20 mouse cellular contexts compared by ENCODE assay signal in genomic region chr16:76566220-76566619, GRCm38 (mm10).
A peak's percentile ranks its signal among the peaks of the same experiment; 100 is the strongest.
DNase-seq lines count a peak whose midpoint lies in the region; ATAC-seq and TF ChIP-seq lines count a peak whose summit lies in the region.
"Had no signal": no experiment of that assay in that cellular context is flagged by ENCODE, and none has a peak within 500 bp of the region (broad histone marks: within the 10 kb centered on the region; RNA-seq: fewer than 3 reads in every experiment).

No protein-coding gene starts in this region.

- ATAC-seq in heart, embryonic 13.5 days (ENCODE audit: extremely low read depth, insufficient number of reproducible peaks, low FRiP score, low TSS enrichment), result no peak
- no peak for ATAC-seq in midbrain, embryonic 16.5 days
- no peak for ATAC-seq in kidney, postnatal 0 days (replicated peaks; ENCODE audit: low FRiP score, low read depth)
- ATAC-seq: hindbrain, embryonic 16.5 days had no signal

- H3K9ac ChIP-seq in heart, embryonic 13.5 days, result no peak overlapping the region
- no peak overlapping the region for H3K9ac ChIP-seq in midbrain, embryonic 16.5 days (ENCODE audit: low read depth, low read length)
- H3K9ac ChIP-seq in kidney, postnatal 0 days (ENCODE audit: low read depth, low read length), result no peak overlapping the region
- H3K9ac ChIP-seq: forebrain, embryonic 12.5 days; limb, embryonic 13.5 days; midbrain, embryonic 12.5 days had no signal

- no peak overlapping the region for H3K27ac ChIP-seq in heart, embryonic 13.5 days (replicated peaks)
- H3K27ac ChIP-seq in heart, embryonic 10.5 days, result no peak overlapping the region
- H3K27ac ChIP-seq in midbrain, embryonic 10.5 days (replicated peaks), result no peak overlapping the region
- H3K27ac ChIP-seq in midbrain, embryonic 16.5 days (ENCODE audit: low read length), result no peak overlapping the region
- no peak overlapping the region for H3K27ac ChIP-seq in kidney, postnatal 0 days
- H3K27ac ChIP-seq: forebrain, embryonic 12.5 days; limb, embryonic 13.5 days; midbrain, embryonic 12.5 days had no signal

- no peak for TF ChIP-seq CTCF in kidney, postnatal 0 days (IDR thresholded peaks at IDR 0.05; ENCODE audit: low read depth)

- H3K9me3 ChIP-seq in heart, embryonic 13.5 days, result no peaks in the 10 kb centered on the region
- no peaks in the 10 kb centered on the region for H3K9me3 ChIP-seq in heart, embryonic 10.5 days
- no peaks in the 10 kb centered on the region for H3K9me3 ChIP-seq in midbrain, embryonic 10.5 days (replicated peaks)
- H3K9me3 ChIP-seq in midbrain, embryonic 16.5 days (replicated peaks; ENCODE audit: control insufficient read depth, low read length, poor library complexity, severe bottlenecking), result no peaks in the 10 kb centered on the region
- H3K9me3 ChIP-seq in kidney, postnatal 0 days (replicated peaks; ENCODE audit: low read length), result no peaks in the 10 kb centered on the region
- H3K9me3 ChIP-seq: forebrain, embryonic 12.5 days; limb, embryonic 13.5 days; midbrain, embryonic 12.5 days had no signal

- no peaks in the 10 kb centered on the region for H3K27me3 ChIP-seq in heart, embryonic 13.5 days (replicated peaks)
- H3K27me3 ChIP-seq in heart, embryonic 10.5 days (ENCODE audit: insufficient read depth, poor library complexity, severe bottlenecking), result no peaks in the 10 kb centered on the region
- no peaks in the 10 kb centered on the region for H3K27me3 ChIP-seq in midbrain, embryonic 10.5 days (ENCODE audit: low read depth, poor library complexity, severe bottlenecking)
- H3K27me3 ChIP-seq in midbrain, embryonic 16.5 days (ENCODE audit: control insufficient read depth, insufficient read depth, low read depth, low read length), result no peaks in the 10 kb centered on the region
- H3K27me3 ChIP-seq in kidney, postnatal 0 days (ENCODE audit: insufficient read depth, low read length), result no peaks in the 10 kb centered on the region
- H3K27me3 ChIP-seq: forebrain, embryonic 12.5 days; limb, embryonic 13.5 days; midbrain, embryonic 12.5 days had no signal

- no peaks in the 10 kb centered on the region for H3K36me3 ChIP-seq in heart, embryonic 13.5 days
- no peaks in the 10 kb centered on the region for H3K36me3 ChIP-seq in heart, embryonic 10.5 days
- H3K36me3 ChIP-seq in midbrain, embryonic 10.5 days, result no peaks in the 10 kb centered on the region
- no peaks in the 10 kb centered on the region for H3K36me3 ChIP-seq in midbrain, embryonic 16.5 days (ENCODE audit: control insufficient read depth, insufficient read depth, low read length)
- no peaks in the 10 kb centered on the region for H3K36me3 ChIP-seq in kidney, postnatal 0 days (ENCODE audit: insufficient read depth, low read length)
- H3K36me3 ChIP-seq: forebrain, embryonic 12.5 days; limb, embryonic 13.5 days; midbrain, embryonic 12.5 days had no signal

- H3K4me1 ChIP-seq in heart, embryonic 13.5 days, result peaks cover 10% of the 10 kb centered on the region; the same call in 1 of the 2 replicates
- peaks cover 10% of the 10 kb centered on the region; the same call in 1 of the 2 replicates for H3K4me1 ChIP-seq in heart, embryonic 10.5 days
- H3K4me1 ChIP-seq in midbrain, embryonic 10.5 days, result peaks cover 11% of the 10 kb centered on the region
- no peaks in the 10 kb centered on the region for H3K4me1 ChIP-seq in midbrain, embryonic 16.5 days (ENCODE audit: control insufficient read depth, insufficient read depth, low read length)
- H3K4me1 ChIP-seq in kidney, postnatal 0 days (replicated peaks; ENCODE audit: insufficient read depth, low read length), result no peaks in the 10 kb centered on the region
- H3K4me1 ChIP-seq: forebrain, embryonic 12.5 days; midbrain, embryonic 12.5 days had no signal

- intact Hi-C loops in left cerebral cortex, postnatal 25 days (cut with DNase I), result no loop called here

- no peak overlapping the region for H3K4me3 ChIP-seq in heart, embryonic 13.5 days
- H3K4me3 ChIP-seq in heart, embryonic 10.5 days, result no peak overlapping the region
- no peak overlapping the region for H3K4me3 ChIP-seq in midbrain, embryonic 10.5 days
- no peak overlapping the region for H3K4me3 ChIP-seq in midbrain, embryonic 16.5 days (ENCODE audit: low read depth, low read length)
- no peak overlapping the region for H3K4me3 ChIP-seq in kidney, postnatal 0 days (replicated peaks; ENCODE audit: low read depth, low read length)
- H3K4me3 ChIP-seq: forebrain, embryonic 12.5 days; limb, embryonic 13.5 days; midbrain, embryonic 12.5 days had no signal

- H3K4me2 ChIP-seq in heart, embryonic 13.5 days, result peak overlapping the region; percentile 24; the same call in 1 of the 2 replicates
- no peak overlapping the region for H3K4me2 ChIP-seq in midbrain, embryonic 16.5 days (ENCODE audit: low read length)
- H3K4me2 ChIP-seq in kidney, postnatal 0 days (ENCODE audit: low read length), result no peak overlapping the region
- H3K4me2 ChIP-seq: forebrain, embryonic 12.5 days; limb, embryonic 13.5 days; midbrain, embryonic 12.5 days had no signal

- WGBS in heart, embryonic 13.5 days, result 14% methylated on average over 11 of the region's 11 CpGs
- 10% methylated on average over 11 of the region's 11 CpGs for WGBS in heart, embryonic 10.5 days
- WGBS in midbrain, embryonic 10.5 days, result 25% methylated on average over 11 of the region's 11 CpGs
- 26% methylated on average over 11 of the region's 11 CpGs for WGBS in midbrain, embryonic 16.5 days
- WGBS in kidney, postnatal 0 days, result 11% methylated on average over 11 of the region's 11 CpGs

- DNase-seq in heart, embryonic 10.5 days (ENCODE audit: low spot score), result no peak
- peak; percentile 13 for DNase-seq in midbrain, embryonic 10.5 days (ENCODE audit: low spot score)
- peak; percentile 18 for DNase-seq in kidney, postnatal 0 days (ENCODE audit: low spot score)
- DNase-seq in skeletal muscle tissue, adult 2 months (ENCODE audit: low read depth, low spot score), result peak; percentile 12
- DNase-seq in left cerebral cortex, postnatal 25 days (ENCODE audit: low spot score in 2 of 2), result no peak
- DNase-seq in urinary bladder, postnatal 10 days (ENCODE audit: low spot score), result no peak
- DNase-seq: adrenal gland, postnatal 10 days; B cell, adult 2 months; cerebellum, adult 11-12 months; gastrocnemius, postnatal 25 days; heart, postnatal 4 days; lung, postnatal 4 days; spleen, adult 18-20 months; thymus, adult 18-20 months had no signal

Comparison
In these comparisons a context has a peak if more than half of its experiments do, and no peak if none do; other contexts are left out.
1. DNase-seq: peak in midbrain, embryonic 10.5 days (single experiment), kidney, postnatal 0 days (single experiment) and skeletal muscle tissue, adult 2 months (single experiment); none in heart, embryonic 10.5 days (single experiment), left cerebral cortex, postnatal 25 days (0 of 2) and urinary bladder, postnatal 10 days (single experiment).